Mouse (Mus musculus) heart, embryonic 12.5 days (tissue): ENCODE measurements around the gene 1600014C23Rik. TPM values are rescaled to one million over a fixed set of nuclear protein-coding genes. Genes with fewer than 3 reads are reported as not detected.
A peak's percentile ranks its signal among the peaks of the same experiment; 100 is the strongest.

Source experiments
- ATAC-seq: fragments of 200-750 bp; cut with Nextera tagmentation; 2 replicates; pipeline ENCODE4 v1.8.0; 2017; ENCODE audit warnings: moderate TSS enrichment, moderate library complexity; ENCODE audit not compliant: insufficient number of reproducible peaks, low FRiP score
- H3K27ac ChIP-seq: fragments of 300-500 bp; sonication (generic); 2 replicates; pipeline ENCODE4 v1.5.1; 2016; ENCODE audit warnings: mild to moderate bottlenecking, moderate library complexity; ENCODE audit not compliant: poor library complexity, severe bottlenecking
- H3K27me3 ChIP-seq: fragments of 300-500 bp; sonication (generic); replicated peaks from 2 replicates; pipeline ENCODE4 v1.6.1; 2016; ENCODE audit warnings: mild to moderate bottlenecking, moderate library complexity
- H3K36me3 ChIP-seq: fragments of 300-500 bp; sonication (generic); 2 replicates; pipeline ENCODE4 v1.6.1; 2016; ENCODE audit warnings: mild to moderate bottlenecking, moderate library complexity
- H3K4me1 ChIP-seq: fragments of 300-500 bp; sonication (generic); replicated peaks from 2 replicates; pipeline ENCODE4 v1.6.1; 2016; ENCODE audit warnings: mild to moderate bottlenecking
- H3K4me2 ChIP-seq: fragments of 300-500 bp; sonication (generic); 2 replicates; pipeline ENCODE4 v1.6.1; 2016; ENCODE audit warnings: mild to moderate bottlenecking, moderate library complexity
- H3K4me3 ChIP-seq: fragments of 300-500 bp; sonication (generic); 2 replicates; pipeline ENCODE4 v1.5.1; 2016; ENCODE audit warnings: mild to moderate bottlenecking
- H3K9ac ChIP-seq: fragments of 300-500 bp; sonication (generic); 2 replicates; pipeline ENCODE4 v1.6.1; 2016; ENCODE audit warnings: mild to moderate bottlenecking, moderate library complexity
- H3K9me3 ChIP-seq: fragments of 300-500 bp; sonication (generic); replicated peaks from 2 replicates; pipeline ENCODE4 v1.6.1; 2016; ENCODE audit warnings: mild to moderate bottlenecking, moderate library complexity
- WGBS: fragments of 180-500 bp; shearing (Covaris S2); methylation state at CpG from one replicate; pipeline ENCODE4 v1.1.7; 2016; 5-methylcytosine and 5-hydroxymethylcytosine counted together
- polyA plus RNA-seq: library from polyadenylated mRNA; unstranded; fragments of >200 nt; fragmentation: Nextera tagmentation; extraction: Ambion mirVana; gene quantifications from 2 replicates; pipeline ENCODE4 v1.2.1, GENCODE M21; 2016

Gene 1600014C23Rik
- polyA plus RNA-seq, 1 experiment from 2014 or later: 0.61 TPM

DNA sequence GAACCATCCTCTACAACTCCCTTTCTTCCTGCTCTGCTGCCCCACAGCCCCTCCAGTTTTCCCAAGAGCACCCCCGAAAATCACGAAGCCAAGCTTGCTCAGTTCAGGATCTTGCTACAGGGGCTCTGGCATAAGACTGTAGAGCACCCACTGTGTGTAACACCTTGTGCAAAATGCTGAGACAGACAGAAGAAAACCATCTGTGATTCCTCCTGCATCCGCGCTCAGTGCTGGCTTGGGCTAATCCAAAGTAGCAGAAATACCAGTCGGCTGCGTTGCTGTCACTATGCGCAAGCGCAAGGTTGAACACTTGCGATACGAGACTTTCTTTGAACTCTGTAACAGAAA lies 9.1 kb downstream of the 1600014C23Rik start:
- no peaks in the 10 kb centered on the region for H3K36me3 ChIP-seq
- H3K9me3 ChIP-seq: no peaks in the 10 kb centered on the region
- H3K9ac ChIP-seq: no peak overlapping the region
- H3K4me3 ChIP-seq: no peak overlapping the region
- H3K4me2 ChIP-seq: peak overlapping the region; percentile 78
- ATAC-seq: no peak
- peaks cover 33% of the 10 kb centered on the region for H3K4me1 ChIP-seq
- no peak overlapping the region for H3K27ac ChIP-seq
- WGBS: 83% methylated on average over 10 of the region's 10 CpGs
- H3K27me3 ChIP-seq: peaks cover 6% of the 10 kb centered on the region; the same call in 1 of the 2 replicates

DNA sequence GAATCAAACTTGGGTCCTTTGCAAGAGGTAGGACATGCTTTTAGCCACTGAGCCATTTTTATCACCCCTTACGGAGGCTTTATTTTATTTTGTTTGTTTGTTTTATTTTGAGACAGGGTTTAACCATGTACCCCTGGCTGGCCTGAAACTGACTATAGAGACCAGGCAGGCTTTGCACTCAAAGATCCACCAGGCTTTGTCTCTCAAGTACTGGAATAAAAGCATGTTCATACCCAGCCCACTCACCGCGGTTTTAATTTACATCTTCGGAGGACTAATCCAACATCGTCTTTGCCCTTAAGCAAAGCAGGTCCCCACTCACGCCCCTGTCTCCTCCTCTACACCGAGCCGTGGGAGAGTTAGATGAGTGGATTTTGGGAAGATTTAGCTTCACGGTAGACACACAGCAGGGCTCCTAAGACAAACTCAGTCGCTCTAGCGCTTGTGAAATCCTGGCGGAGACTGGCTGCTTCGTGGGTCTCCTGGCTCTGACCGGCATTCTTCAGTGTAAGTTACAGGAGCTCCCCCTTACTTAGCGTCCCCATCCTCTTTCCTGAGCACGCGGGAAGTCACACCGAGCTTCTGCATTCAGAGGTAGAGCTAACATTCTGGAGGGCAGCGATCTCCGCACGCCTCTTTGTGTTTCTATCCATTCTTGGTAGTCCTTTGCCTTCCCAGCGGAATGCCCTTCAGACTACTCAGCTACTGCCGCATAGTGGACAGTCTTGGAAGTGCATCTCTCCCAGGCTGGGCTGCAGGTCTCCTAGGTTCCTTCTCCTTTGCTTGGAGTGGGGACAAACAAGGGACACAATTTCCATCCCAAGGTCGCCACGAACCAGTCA lies 9.7 kb downstream of the 1600014C23Rik start:
- 6% methylated on average over 25 of the region's 25 CpGs for WGBS

DNA sequence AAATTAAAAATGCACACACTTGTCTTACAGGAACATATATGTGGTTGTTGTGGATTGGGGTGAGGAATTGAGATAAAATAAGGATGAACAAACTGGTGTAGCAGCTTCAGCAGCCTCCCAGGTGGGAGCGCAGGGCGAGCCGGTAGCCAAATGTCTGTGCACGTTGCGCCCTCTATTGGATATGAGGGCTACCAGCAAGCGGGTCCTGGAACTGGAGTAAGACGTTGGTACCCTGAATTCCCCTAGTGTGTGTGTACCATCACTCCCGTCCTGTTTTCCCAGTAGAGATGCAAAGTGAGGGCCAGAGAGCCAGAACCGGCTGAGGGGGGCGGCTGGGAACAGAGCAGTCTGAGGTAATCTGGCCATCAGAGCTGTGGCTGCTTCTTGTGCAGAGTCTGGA lies 15.3 kb downstream of the 1600014C23Rik start:
- ATAC-seq: 0 out of 2 replicates have a peak, but pooled peaks have one; percentile 31
- H3K9me3 ChIP-seq: no peaks in the 10 kb centered on the region
- H3K4me3 ChIP-seq: no peak overlapping the region
- no peak overlapping the region for H3K4me2 ChIP-seq
- H3K27ac ChIP-seq: no peak overlapping the region
- H3K27me3 ChIP-seq: peaks cover 2% of the 10 kb centered on the region; the same call in 1 of the 2 replicates
- no peaks in the 10 kb centered on the region for H3K36me3 ChIP-seq
- no peak overlapping the region for H3K9ac ChIP-seq
- 10% methylated on average over 10 of the region's 10 CpGs for WGBS
- peaks cover 4% of the 10 kb centered on the region for H3K4me1 ChIP-seq

More for the DNA sequence above, 9.7 kb downstream of the 1600014C23Rik start:
- Histone ChIP-seq H3K9me3 (no peaks in the 10 kb centered on the region), H3K27me3 (peaks cover 6% of the 10 kb centered on the region; the same call in 1 of the 2 replicates), H3K36me3 (no peaks in the 10 kb centered on the region), H3K9ac (peak overlapping the region; percentile 78), H3K4me3 (peak overlapping the region; percentile 53), H3K4me2 (peak overlapping the region; percentile 78), H3K27ac (peak overlapping the region; percentile 34), H3K4me1 (peaks cover 27% of the 10 kb centered on the region)
- no peak for ATAC-seq

- no peak overlapping the region for H3K9ac ChIP-seq
- H3K4me3 ChIP-seq: no peak overlapping the region
- peaks cover 11% of the 10 kb centered on the region for H3K4me1 ChIP-seq
- H3K27me3 ChIP-seq: 0 out of 2 replicates have a peak, but pooled peaks cover 3% of the 10 kb centered on the region
- H3K27ac ChIP-seq: no peak overlapping the region
- no peak overlapping the region for H3K4me2 ChIP-seq
- ATAC-seq: no peak
- no peaks in the 10 kb centered on the region for H3K36me3 ChIP-seq
- 57% methylated on average over 3 of the region's 3 CpGs for WGBS
- no peaks in the 10 kb centered on the region for H3K9me3 ChIP-seq
Observed at GRCm38 (mm10) chr17:45711525-45711924, 22.1 kb downstream of the 1600014C23Rik start.

DNA sequence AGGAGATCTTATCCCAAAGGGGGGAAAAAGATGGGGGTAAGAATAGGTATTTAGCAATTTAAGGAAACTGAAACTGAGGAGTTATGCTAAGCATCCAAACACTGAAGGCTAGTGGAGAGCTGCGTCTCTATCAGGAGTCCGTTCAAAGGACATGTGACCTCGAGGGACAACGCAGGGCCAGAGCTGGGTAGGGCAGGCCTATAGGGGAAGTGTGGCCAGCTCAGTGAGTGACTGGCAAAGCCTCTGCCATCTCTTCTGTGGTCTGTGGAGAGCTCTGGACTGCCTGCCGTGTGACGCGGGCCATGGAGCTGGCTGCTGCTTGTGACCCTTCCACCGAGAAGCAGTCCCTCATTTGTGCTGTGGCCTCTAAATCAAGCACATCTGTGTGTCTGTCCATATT lies 23.2 kb downstream of the 1600014C23Rik start:
- ATAC-seq: no peak
- 58% methylated on average over 8 of the region's 8 CpGs for WGBS

GRCm38 (mm10) chr17:45709829-45710228 lies 23.8 kb downstream of the 1600014C23Rik start:
- 0 out of 2 replicates have a peak, but pooled peaks cover 3% of the 10 kb centered on the region for H3K27me3 ChIP-seq
- no peak overlapping the region for H3K9ac ChIP-seq
- ATAC-seq: no peak
- no peak overlapping the region for H3K27ac ChIP-seq
- 36% methylated on average over 3 of the region's 3 CpGs for WGBS
- no peak overlapping the region for H3K4me3 ChIP-seq
- no peaks in the 10 kb centered on the region for H3K36me3 ChIP-seq
- no peaks in the 10 kb centered on the region for H3K9me3 ChIP-seq
- no peak overlapping the region for H3K4me2 ChIP-seq
- peaks cover 15% of the 10 kb centered on the region for H3K4me1 ChIP-seq

More for the DNA sequence above, 23.2 kb downstream of the 1600014C23Rik start:
- Histone ChIP-seq H3K4me2 (no peak overlapping the region), H3K36me3 (no peaks in the 10 kb centered on the region), H3K4me3 (no peak overlapping the region), H3K9me3 (no peaks in the 10 kb centered on the region), H3K4me1 (peaks cover 11% of the 10 kb centered on the region), H3K27me3 (0 out of 2 replicates have a peak, but pooled peaks cover 3% of the 10 kb centered on the region), H3K9ac (no peak overlapping the region), H3K27ac (no peak overlapping the region)

GRCm38 (mm10) chr17:45708179-45708578 lies 25.5 kb downstream of the 1600014C23Rik start:
- no peak overlapping the region for H3K27ac ChIP-seq
- peaks cover 15% of the 10 kb centered on the region for H3K4me1 ChIP-seq
- ATAC-seq: no peak
- no peak overlapping the region for H3K4me2 ChIP-seq
- WGBS: 77% methylated on average over 8 of the region's 8 CpGs
- no peaks in the 10 kb centered on the region for H3K36me3 ChIP-seq
- H3K9ac ChIP-seq: no peak overlapping the region
- no peaks in the 10 kb centered on the region for H3K9me3 ChIP-seq
- H3K4me3 ChIP-seq: no peak overlapping the region
- 0 out of 2 replicates have a peak, but pooled peaks cover 3% of the 10 kb centered on the region for H3K27me3 ChIP-seq

DNA sequence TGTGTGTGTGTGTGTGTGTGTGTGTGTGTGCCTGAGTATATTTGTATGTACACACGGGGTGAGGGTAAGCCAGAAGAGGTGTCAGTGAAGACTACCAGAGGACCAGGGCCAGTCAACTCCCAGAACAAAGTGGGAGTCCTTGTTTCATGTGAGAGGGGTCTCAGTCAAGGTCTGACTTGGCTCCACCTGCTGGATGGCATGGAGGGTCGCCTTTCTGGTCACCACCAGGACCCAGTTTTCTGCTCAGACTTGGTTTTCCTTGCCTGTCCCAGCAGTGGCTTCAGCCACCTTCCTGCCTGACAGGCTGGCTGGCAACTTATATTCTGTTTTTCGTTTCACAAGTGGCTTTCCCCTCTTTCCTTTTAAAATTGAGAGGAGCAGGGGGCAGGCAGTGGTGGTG lies 26.3 kb downstream of the 1600014C23Rik start:
- 20% methylated on average over 3 of the region's 3 CpGs for WGBS
- 0 out of 2 replicates have a peak, but pooled peaks cover 3% of the 10 kb centered on the region for H3K27me3 ChIP-seq
- H3K27ac ChIP-seq: no peak overlapping the region
- ATAC-seq: no peak
- H3K4me2 ChIP-seq: no peak overlapping the region
- H3K4me1 ChIP-seq: peaks cover 15% of the 10 kb centered on the region
- no peaks in the 10 kb centered on the region for H3K36me3 ChIP-seq
- no peak overlapping the region for H3K4me3 ChIP-seq
- no peaks in the 10 kb centered on the region for H3K9me3 ChIP-seq
- H3K9ac ChIP-seq: no peak overlapping the region

DNA sequence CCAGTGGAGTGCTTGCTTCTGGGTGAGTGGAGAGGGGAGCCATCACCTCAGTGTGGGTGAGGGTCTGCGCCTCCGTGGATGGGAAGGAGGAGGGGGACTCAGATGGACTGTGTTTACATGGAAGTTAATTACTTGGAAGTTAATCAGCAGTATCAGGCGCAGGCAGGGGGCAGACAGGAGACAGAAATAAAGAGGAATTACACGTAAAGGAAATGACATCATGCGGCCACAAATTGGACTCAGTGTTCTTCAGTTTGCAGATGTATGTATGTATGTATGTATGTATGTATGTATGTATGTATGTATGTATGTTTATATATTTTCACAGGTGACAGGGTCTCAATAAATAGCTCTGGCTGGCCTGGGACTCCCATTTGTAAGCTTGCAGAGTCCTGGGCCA lies 26.8 kb downstream of the 1600014C23Rik start:
- Histone ChIP-seq H3K27me3 (0 out of 2 replicates have a peak, but pooled peaks cover 3% of the 10 kb centered on the region), H3K27ac (no peak overlapping the region)
- WGBS: 64% methylated on average over 5 of the region's 5 CpGs

GRCm38 (mm10) chr17:45703187-45703586 lies 30.5 kb downstream of the 1600014C23Rik start:
- WGBS: 55% methylated on average over 7 of the region's 7 CpGs
- Histone ChIP-seq H3K36me3 (peaks cover 9% of the 10 kb centered on the region; the same call in 1 of the 2 replicates), H3K9ac (no peak overlapping the region), H3K4me2 (no peak overlapping the region), H3K4me3 (no peak overlapping the region), H3K27me3 (no peaks in the 10 kb centered on the region), H3K27ac (no peak overlapping the region), H3K9me3 (no peaks in the 10 kb centered on the region), H3K4me1 (peaks cover 22% of the 10 kb centered on the region)
- no peak for ATAC-seq

More for the DNA sequence above, 26.8 kb downstream of the 1600014C23Rik start:
- no peaks in the 10 kb centered on the region for H3K9me3 ChIP-seq
- peaks cover 15% of the 10 kb centered on the region for H3K4me1 ChIP-seq
- H3K9ac ChIP-seq: no peak overlapping the region
- ATAC-seq: no peak
- no peak overlapping the region for H3K4me3 ChIP-seq
- H3K36me3 ChIP-seq: no peaks in the 10 kb centered on the region
- H3K4me2 ChIP-seq: no peak overlapping the region

- Histone ChIP-seq H3K27me3 (no peaks in the 10 kb centered on the region), H3K9me3 (no peaks in the 10 kb centered on the region), H3K9ac (no peak overlapping the region), H3K4me2 (no peak overlapping the region), H3K36me3 (peaks cover 13% of the 10 kb centered on the region; the same call in 1 of the 2 replicates), H3K4me1 (peaks cover 22% of the 10 kb centered on the region), H3K27ac (no peak overlapping the region), H3K4me3 (no peak overlapping the region)
- WGBS: 69% methylated on average over 4 of the region's 4 CpGs
- ATAC-seq: no peak
Observed at GRCm38 (mm10) chr17:45702254-45702653, 31.4 kb downstream of the 1600014C23Rik start.
